Mouse (Mus musculus): ENCODE results near the gene Gripap1.
A peak's percentile ranks its signal among the peaks of the same experiment; 100 is the strongest.
"Not testable (repeated sequence)": the region's sequence is repeated elsewhere in the genome, so short reads cannot be mapped to it uniquely, and the experiment has no call there.

Gene Gripap1

GRCm38 (mm10) chrX:7778450-7779244 lies 10.9 kb upstream of the Gripap1 start:
- no peak for DNase-seq (ENCODE audit: inconsistent ontology term)

GRCm38 (mm10) chrX:7779294-7779693 lies 10.3 kb upstream of the Gripap1 start:
- DNase-seq (ENCODE audit: inconsistent ontology term) = no peak

GRCm38 (mm10) chrX:7782603-7783092 lies 6.9 kb upstream of the Gripap1 start:
- DNase-seq (ENCODE audit: inconsistent ontology term) = no peak

- DNase-seq (ENCODE audit: inconsistent ontology term) = peak; percentile 9
Observed at GRCm38 (mm10) chrX:7790309-7790708, 744 bp downstream of the Gripap1 start.

GRCm38 (mm10) chrX:7793361-7793760 lies 3.8 kb downstream of the Gripap1 start:
- DNase-seq (ENCODE audit: inconsistent ontology term) = no peak

GRCm38 (mm10) chrX:7795016-7795415 lies 5.5 kb downstream of the Gripap1 start:
- DNase-seq (ENCODE audit: inconsistent ontology term) = peak; percentile 4

- DNase-seq (ENCODE audit: inconsistent ontology term) = no peak
Observed at GRCm38 (mm10) chrX:7797327-7797726, 7.8 kb downstream of the Gripap1 start.

- not testable (repeated sequence) for DNase-seq (ENCODE audit: inconsistent ontology term)
Observed at GRCm38 (mm10) chrX:7802157-7802556, 12.6 kb downstream of the Gripap1 start.

GRCm38 (mm10) chrX:7815016-7815415 lies 25.5 kb downstream of the Gripap1 start:
- not testable (repeated sequence) for DNase-seq (ENCODE audit: inconsistent ontology term)

GRCm38 (mm10) chrX:7821865-7822779 lies 32.6 kb downstream of the Gripap1 start, which contains the start of gene Kcnd1:
Kcnd1 (plus strand) TSS chrX:7822289.
- DNase-seq (ENCODE audit: inconsistent ontology term) = peak; percentile 56

- no peak for DNase-seq (ENCODE audit: inconsistent ontology term)
Observed at GRCm38 (mm10) chrX:7837146-7837545, 47.6 kb downstream of the Gripap1 start.

GRCm38 (mm10) chrX:7840842-7841162 lies 51.2 kb downstream of the Gripap1 start:
- DNase-seq (ENCODE audit: inconsistent ontology term) = no peak

GRCm38 (mm10) chrX:7841163-7842162 lies 51.9 kb downstream of the Gripap1 start, which contains the start of gene Otud5:
Otud5 (plus strand) TSS chrX:7841364.
- peak; percentile 98 for DNase-seq (ENCODE audit: inconsistent ontology term)

- DNase-seq (ENCODE audit: inconsistent ontology term) = peak; percentile 20
Observed at GRCm38 (mm10) chrX:7842318-7842717, 52.8 kb downstream of the Gripap1 start.

- DNase-seq (ENCODE audit: inconsistent ontology term) = no peak
Observed at GRCm38 (mm10) chrX:7847845-7848244, 58.3 kb downstream of the Gripap1 start.

GRCm38 (mm10) chrX:7854578-7854977 lies 65.0 kb downstream of the Gripap1 start:
- DNase-seq (ENCODE audit: inconsistent ontology term) = no peak

GRCm38 (mm10) chrX:7859191-7859753 lies 69.7 kb downstream of the Gripap1 start:
- DNase-seq (ENCODE audit: inconsistent ontology term) = no peak

GRCm38 (mm10) chrX:7863181-7863580 lies 73.6 kb downstream of the Gripap1 start:
- no peak for DNase-seq (ENCODE audit: inconsistent ontology term)

- DNase-seq (ENCODE audit: inconsistent ontology term) = no peak
Observed at GRCm38 (mm10) chrX:7864551-7864950, 75.0 kb downstream of the Gripap1 start.

- no peak for DNase-seq (ENCODE audit: inconsistent ontology term)
Observed at GRCm38 (mm10) chrX:7865343-7865742, 75.8 kb downstream of the Gripap1 start.

- DNase-seq (ENCODE audit: inconsistent ontology term) = no peak
Observed at GRCm38 (mm10) chrX:7865786-7866185, 76.2 kb downstream of the Gripap1 start.

Data from Muller cell, postnatal 12 days (primary cell).